Mouse (Mus musculus) heart, postnatal 10 days (tissue): ENCODE data around the gene Rpl4. TPM values are rescaled to one million over a fixed set of nuclear protein-coding genes. Genes with fewer than 3 reads are reported as not detected.
"Not testable (repeated sequence)": the region's sequence is repeated elsewhere in the genome, so short reads cannot be mapped to it uniquely, and the experiment has no call there.

Source experiments
- DNase-seq, 2 experiments: peaks; one replicate each; pipeline ENCODE4 v3.0.0; 2021
- intact Hi-C: fragments of 180-260 bp; cut with DNase I; formaldehyde crosslinking; loops from one replicate; pipeline ENCODE4 v1.15.1; 2025
- total RNA-seq, 2 experiments: library from RNA; stranded (reverse); gene quantifications; 2 replicates each; pipeline ENCODE4 v1.2.3; 2021

Rpl4 gene
- 100 to 1,000 TPM; 625 to 646 TPM for total RNA-seq

GRCm38 (mm10) chr9:64172816-64173665, at the start of gene Rpl4, which contains the start of gene Zwilch:
Rpl4 (plus strand) TSS chr9:64173375.
Zwilch (minus strand) TSS chr9:64173104.
- peak; percentile 85 to 89 for DNase-seq
- intact Hi-C loops, result no loop called here

GRCm38 (mm10) chr9:64124846-64125245, 48.3 kb upstream of the Rpl4 start:
- DNase-seq, intact Hi-C loops: not testable (repeated sequence)

- peak in 1 of 2 experiments; percentile 30 for DNase-seq
- intact Hi-C loops, result no loop called here
Observed at GRCm38 (mm10) chr9:64125307-64125706, 47.9 kb upstream of the Rpl4 start.

- DNase-seq, result no peak
- intact Hi-C loops, result no loop called here
Observed at GRCm38 (mm10) chr9:64126121-64126520, 47.1 kb upstream of the Rpl4 start.

GRCm38 (mm10) chr9:64131623-64132022, 41.6 kb upstream of the Rpl4 start:
- intact Hi-C loops, result no loop called here
- no peak for DNase-seq

- DNase-seq, result peak; percentile 49 to 73
- intact Hi-C loops, result loop anchor here (1.0 kb wide), 1 partner anchor 133 kb away; no protein-coding TSS in a partner anchor
Observed at GRCm38 (mm10) chr9:64138896-64139295, 34.3 kb upstream of the Rpl4 start.

- no peak for DNase-seq
Observed at GRCm38 (mm10) chr9:64139879-64140278, 33.3 kb upstream of the Rpl4 start.

GRCm38 (mm10) chr9:64156641-64157040, 16.5 kb upstream of the Rpl4 start:
- intact Hi-C loops, result no loop called here
- no peak for DNase-seq

More at GRCm38 (mm10) chr9:64139879-64140278, 33.3 kb upstream of the Rpl4 start:
- intact Hi-C loops, result no loop called here

GRCm38 (mm10) chr9:64160471-64160870, 12.7 kb upstream of the Rpl4 start:
- intact Hi-C loops, result no loop called here
- DNase-seq, result no peak

- DNase-seq, intact Hi-C loops: not testable (repeated sequence)
Observed at GRCm38 (mm10) chr9:64169967-64170366, 3.2 kb upstream of the Rpl4 start.

- intact Hi-C loops, result no loop called here
- DNase-seq, result no peak
Observed at GRCm38 (mm10) chr9:64172145-64172815, 895 bp upstream of the Rpl4 start.

- no peak for DNase-seq
- intact Hi-C loops, result no loop called here
Observed at GRCm38 (mm10) chr9:64173666-64174220, 568 bp downstream of the Rpl4 start.

GRCm38 (mm10) chr9:64174341-64174740, 1.2 kb downstream of the Rpl4 start:
- intact Hi-C loops, result no loop called here
- no peak for DNase-seq

GRCm38 (mm10) chr9:64174766-64175165, 1.6 kb downstream of the Rpl4 start:
- no peak for DNase-seq
- intact Hi-C loops, result no loop called here

- no peak for DNase-seq
- intact Hi-C loops, result no loop called here
Observed at GRCm38 (mm10) chr9:64175378-64175777, 2.2 kb downstream of the Rpl4 start.

- no peak for DNase-seq
- intact Hi-C loops, result no loop called here
Observed at GRCm38 (mm10) chr9:64178610-64178973, 5.4 kb downstream of the Rpl4 start.

- peak; percentile 93 to 95 for DNase-seq
- intact Hi-C loops, result loop anchor here (1.0 kb wide), 1 partner anchor 74 kb away; the partner anchor contains the start of gene Map2k1
Observed at GRCm38 (mm10) chr9:64178974-64179646, 5.9 kb downstream of the Rpl4 start, which contains the start of gene Snapc5. Snapc5 (plus strand) TSS chr9:64179274.

GRCm38 (mm10) chr9:64183295-64183694, 10.1 kb downstream of the Rpl4 start:
- intact Hi-C loops, DNase-seq: not testable (repeated sequence)

GRCm38 (mm10) chr9:64184166-64184840, 11.1 kb downstream of the Rpl4 start:
- DNase-seq, result no peak
- intact Hi-C loops, result no loop called here

- no peak for DNase-seq
- intact Hi-C loops, result no loop called here
Observed at GRCm38 (mm10) chr9:64193879-64194278, 20.7 kb downstream of the Rpl4 start.
